In genomic region chr2:35446300-35446699, GRCm38 (mm10) we compare ENCODE assay signal across 11 mouse cellular contexts. TPM values are rescaled to one million over a fixed set of nuclear protein-coding genes. Genes with fewer than 3 reads are reported as not detected.
DNase-seq lines count a peak whose midpoint lies in the region; ATAC-seq and TF ChIP-seq lines count a peak whose summit lies in the region.
"Had no signal": no experiment of that assay in that cellular context is flagged by ENCODE, and none has a peak within 500 bp of the region (broad histone marks: within the 10 kb centered on the region; RNA-seq: fewer than 3 reads in every experiment).

No protein-coding gene starts in this region.

- H3K36me3 ChIP-seq in hindbrain, embryonic 10.5 days: no peaks in the 10 kb centered on the region
- H3K36me3 ChIP-seq in hindbrain, embryonic 13.5 days: no peaks in the 10 kb centered on the region
- H3K36me3 ChIP-seq in thymus, adult 2 months (ENCODE audit: control insufficient read depth, insufficient read depth, low read length): no peaks in the 10 kb centered on the region
- H3K36me3 ChIP-seq in kidney, embryonic 16.5 days (ENCODE audit: insufficient read depth, low read length): no peaks in the 10 kb centered on the region
- H3K36me3 ChIP-seq in stomach, postnatal 0 days (ENCODE audit: control insufficient read depth, insufficient read depth, low read length): no peaks in the 10 kb centered on the region
- no peaks in the 10 kb centered on the region for H3K36me3 ChIP-seq in forebrain, embryonic 14.5 days (ENCODE audit: control insufficient read depth, insufficient read depth, low read length)

- no peak overlapping the region for H3K4me3 ChIP-seq in hindbrain, embryonic 10.5 days
- H3K4me3 ChIP-seq in hindbrain, embryonic 13.5 days: no peak overlapping the region
- no peak overlapping the region for H3K4me3 ChIP-seq in thymus, adult 2 months (ENCODE audit: control insufficient read depth, insufficient read depth, low read length)
- no peak overlapping the region for H3K4me3 ChIP-seq in kidney, embryonic 16.5 days (ENCODE audit: low read length)
- H3K4me3 ChIP-seq in stomach, postnatal 0 days (ENCODE audit: low read depth, low read length): no peak overlapping the region
- H3K4me3 ChIP-seq in forebrain, embryonic 14.5 days (ENCODE audit: low read depth, low read length): no peak overlapping the region

- DNase-seq in hindbrain, embryonic 10.5 days (ENCODE audit: low spot score): no peak
- DNase-seq in thymus, adult 2 months: no peak
- no peak for DNase-seq in thymus, postnatal 10 days (ENCODE audit: low spot score in 2 of 2)
- no peak for DNase-seq in stomach, postnatal 0 days (ENCODE audit: low spot score)
- no peak for DNase-seq in forebrain, embryonic 14.5 days (ENCODE audit: low spot score)
- no peak for DNase-seq in cerebellum, postnatal 10 days
- DNase-seq: right cerebral cortex, postnatal 4 days had no signal

- H3K9ac ChIP-seq in hindbrain, embryonic 13.5 days: no peak overlapping the region
- H3K9ac ChIP-seq in kidney, embryonic 16.5 days (replicated peaks; ENCODE audit: low read length): no peak overlapping the region
- H3K9ac ChIP-seq in stomach, postnatal 0 days (ENCODE audit: low read length): no peak overlapping the region
- no peak overlapping the region for H3K9ac ChIP-seq in forebrain, embryonic 14.5 days (ENCODE audit: low read length)
- H3K9ac ChIP-seq: liver, embryonic 14.5 days had no signal

- TF ChIP-seq CTCF in thymus, adult 2 months (IDR thresholded peaks at IDR 0.05; ENCODE audit: borderline replicate concordance, control insufficient read depth, extremely low read depth, insufficient read depth, low read length, poor library complexity): no peak
- TF ChIP-seq CTCF in stomach, postnatal 0 days (IDR thresholded peaks at IDR 0.05; ENCODE audit: low read depth): no peak

- peaks cover 39% of the 10 kb centered on the region for H3K4me1 ChIP-seq in hindbrain, embryonic 10.5 days (replicated peaks)
- H3K4me1 ChIP-seq in hindbrain, embryonic 13.5 days (replicated peaks): peaks cover 14% of the 10 kb centered on the region
- peaks cover 79% of the 10 kb centered on the region for H3K4me1 ChIP-seq in thymus, adult 2 months (replicated peaks; ENCODE audit: control insufficient read depth, insufficient read depth, low read length)
- H3K4me1 ChIP-seq in kidney, embryonic 16.5 days (ENCODE audit: insufficient read depth, low read length): peaks cover 69% of the 10 kb centered on the region
- H3K4me1 ChIP-seq in stomach, postnatal 0 days (replicated peaks; ENCODE audit: control insufficient read depth, insufficient read depth): peaks cover 23% of the 10 kb centered on the region
- no peaks in the 10 kb centered on the region for H3K4me1 ChIP-seq in forebrain, embryonic 14.5 days (ENCODE audit: control insufficient read depth, insufficient read depth, low read length)

- no peak for ATAC-seq in hindbrain, embryonic 13.5 days (ENCODE audit: low FRiP score)
- ATAC-seq in kidney, embryonic 16.5 days (ENCODE audit: low FRiP score, low TSS enrichment): no peak
- no peak for ATAC-seq in stomach, postnatal 0 days (ENCODE audit: low FRiP score, low TSS enrichment)
- ATAC-seq in forebrain, embryonic 14.5 days: no peak

- 84% methylated on average over 5 of the region's 5 CpGs for WGBS in hindbrain, embryonic 10.5 days
- WGBS in hindbrain, embryonic 13.5 days: 82% methylated on average over 5 of the region's 5 CpGs
- 82% methylated on average over 5 of the region's 5 CpGs for WGBS in thymus, adult 2 months
- 70% methylated on average over 5 of the region's 5 CpGs for WGBS in kidney, embryonic 16.5 days
- 64% methylated on average over 5 of the region's 5 CpGs for WGBS in stomach, postnatal 0 days
- whole genome bisulfite sequencing in forebrain, embryonic 14.5 days: 76% methylated on average over 5 of the region's 5 CpGs

- TF ChIP-seq EP300 in stomach, postnatal 0 days (optimal IDR thresholded peaks at IDR 0.05): no peak

- TF ChIP-seq POLR2A in thymus, adult 2 months (IDR thresholded peaks at IDR 0.05; ENCODE audit: control insufficient read depth, extremely low read depth, insufficient read depth, low read length, poor library complexity): no peak

- H3K27me3 ChIP-seq in hindbrain, embryonic 10.5 days (ENCODE audit: insufficient read depth, poor library complexity, severe bottlenecking): no peaks in the 10 kb centered on the region
- H3K27me3 ChIP-seq in hindbrain, embryonic 13.5 days: no peaks in the 10 kb centered on the region
- no peaks in the 10 kb centered on the region for H3K27me3 ChIP-seq in thymus, adult 2 months (ENCODE audit: control insufficient read depth, insufficient read depth, low read length)
- H3K27me3 ChIP-seq in kidney, embryonic 16.5 days (ENCODE audit: insufficient read depth, low read length): no peaks in the 10 kb centered on the region
- no peaks in the 10 kb centered on the region for H3K27me3 ChIP-seq in stomach, postnatal 0 days (ENCODE audit: control insufficient read depth, insufficient read depth, low read length)
- no peaks in the 10 kb centered on the region for H3K27me3 ChIP-seq in forebrain, embryonic 14.5 days (replicated peaks; ENCODE audit: control insufficient read depth, insufficient read depth, low read length)

- peak overlapping the region; percentile 35; the same call in 1 of the 2 replicates for H3K27ac ChIP-seq in hindbrain, embryonic 10.5 days
- no peak overlapping the region for H3K27ac ChIP-seq in hindbrain, embryonic 13.5 days
- H3K27ac ChIP-seq in thymus, adult 2 months (ENCODE audit: control insufficient read depth, insufficient read depth, low read length): peak overlapping the region; percentile 38
- peak overlapping the region; percentile 72 for H3K27ac ChIP-seq in kidney, embryonic 16.5 days (ENCODE audit: low read length)
- peak overlapping the region; percentile 94 for H3K27ac ChIP-seq in stomach, postnatal 0 days (replicated peaks)
- H3K27ac ChIP-seq in forebrain, embryonic 14.5 days (ENCODE audit: low read depth, low read length): no peak overlapping the region
- H3K27ac ChIP-seq: liver, embryonic 14.5 days had no signal

- H3K9me3 ChIP-seq in hindbrain, embryonic 10.5 days: no peaks in the 10 kb centered on the region
- no peaks in the 10 kb centered on the region for H3K9me3 ChIP-seq in hindbrain, embryonic 13.5 days
- no peaks in the 10 kb centered on the region for H3K9me3 ChIP-seq in kidney, embryonic 16.5 days (ENCODE audit: low read length)
- no peaks in the 10 kb centered on the region for H3K9me3 ChIP-seq in stomach, postnatal 0 days (ENCODE audit: control insufficient read depth, low read length)
- no peaks in the 10 kb centered on the region for H3K9me3 ChIP-seq in forebrain, embryonic 14.5 days (replicated peaks; ENCODE audit: control insufficient read depth, low read length)

- no peak overlapping the region for H3K4me2 ChIP-seq in hindbrain, embryonic 13.5 days
- no peak overlapping the region for H3K4me2 ChIP-seq in kidney, embryonic 16.5 days (replicated peaks; ENCODE audit: low read depth, low read length)
- H3K4me2 ChIP-seq in stomach, postnatal 0 days (replicated peaks; ENCODE audit: low read depth): no peak overlapping the region
- H3K4me2 ChIP-seq in forebrain, embryonic 14.5 days (ENCODE audit: low read length): no peak overlapping the region

RNA-seq across cellular contexts. Expression of gene Ggta1, which starts 16.7 kb away (rescaled TPM):
- polyA plus RNA-seq in hindbrain, embryonic 10.5 days (2016; fragmentation: Nextera tagmentation; extraction: Ambion mirVana): 5.0 and 6.4 TPM in 2 replicates
- polyA plus RNA-seq in hindbrain, embryonic 13.5 days (2015; fragmentation: Nextera tagmentation; extraction: Ambion mirVana): 6.2 and 6.3 TPM in 2 replicates
- polyA plus RNA-seq in thymus, adult 2 months (2012; rRNA removed): 22.4 and 33.0 TPM in 2 replicates
- polyA plus RNA-seq in kidney, embryonic 16.5 days (2015; fragmentation: Nextera tagmentation; extraction: Ambion mirVana): 23.3 and 24.2 TPM in 2 replicates
- 10.7 and 11.5 TPM in 2 replicates for polyA plus RNA-seq in stomach, postnatal 0 days (2015; fragmentation: Nextera tagmentation; extraction: Ambion mirVana)
- 5.0 and 6.1 TPM in 2 replicates for polyA plus RNA-seq in forebrain, embryonic 14.5 days (2014; fragmentation: Nextera tagmentation; extraction: Ambion mirVana)

RNA-seq across cellular contexts. Expression of gene 4930402F06Rik, which starts 49.3 kb away (rescaled TPM):
- polyA plus RNA-seq in hindbrain, embryonic 10.5 days (2016; fragmentation: Nextera tagmentation; extraction: Ambion mirVana): not detected in 2 replicates
- polyA plus RNA-seq in hindbrain, embryonic 13.5 days (2015; fragmentation: Nextera tagmentation; extraction: Ambion mirVana): not detected in 2 replicates
- polyA plus RNA-seq in thymus, adult 2 months (2012; rRNA removed): not detected in 2 replicates
- polyA plus RNA-seq in kidney, embryonic 16.5 days (2015; fragmentation: Nextera tagmentation; extraction: Ambion mirVana): not detected in 2 replicates
- polyA plus RNA-seq in stomach, postnatal 0 days (2015; fragmentation: Nextera tagmentation; extraction: Ambion mirVana): not detected in 2 replicates
- not detected in 2 replicates for polyA plus RNA-seq in forebrain, embryonic 14.5 days (2014; fragmentation: Nextera tagmentation; extraction: Ambion mirVana)
- polyA plus RNA-seq: intestine, embryonic 14.5 days; liver, embryonic 14.5 days had no signal

Comparison
In these comparisons a context has a peak if more than half of its experiments do, and no peak if none do; other contexts are left out.
1. H3K27ac ChIP-seq: peak in hindbrain, embryonic 10.5 days (single experiment), thymus, adult 2 months (single experiment), kidney, embryonic 16.5 days (single experiment) and stomach, postnatal 0 days (single experiment); none in hindbrain, embryonic 13.5 days (single experiment) and forebrain, embryonic 14.5 days (single experiment).